Mouse (Mus musculus) lung, postnatal 25 days (tissue): ENCODE measurements at regions not wholly inside any gene's neighbourhood (a gene's known extent, or its start where the extent isn't known, plus 50 kb on each side); places are given as distances from the start of the nearest gene placed in this dataset.

Experiments used
- DNase-seq: peaks from one replicate; pipeline ENCODE4 v3.0.0; 2022; ENCODE audit warnings: low spot score

DNA sequence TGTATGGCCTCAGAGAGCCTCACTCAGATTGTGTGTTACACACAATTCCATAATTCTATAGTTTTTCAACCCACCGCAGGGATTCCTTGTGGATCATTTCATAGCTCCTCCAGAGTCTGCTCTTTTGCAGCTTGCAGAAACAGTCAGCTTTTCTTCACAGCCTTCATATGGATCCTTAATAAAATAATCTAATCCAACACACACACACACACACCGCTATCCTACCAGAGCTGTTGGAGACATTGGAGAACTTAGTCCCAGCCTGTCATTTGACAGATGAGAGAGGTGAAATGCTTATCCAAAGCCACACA, 71.2 kb upstream of the Foxo1 start:
- no peak for DNase-seq

DNA sequence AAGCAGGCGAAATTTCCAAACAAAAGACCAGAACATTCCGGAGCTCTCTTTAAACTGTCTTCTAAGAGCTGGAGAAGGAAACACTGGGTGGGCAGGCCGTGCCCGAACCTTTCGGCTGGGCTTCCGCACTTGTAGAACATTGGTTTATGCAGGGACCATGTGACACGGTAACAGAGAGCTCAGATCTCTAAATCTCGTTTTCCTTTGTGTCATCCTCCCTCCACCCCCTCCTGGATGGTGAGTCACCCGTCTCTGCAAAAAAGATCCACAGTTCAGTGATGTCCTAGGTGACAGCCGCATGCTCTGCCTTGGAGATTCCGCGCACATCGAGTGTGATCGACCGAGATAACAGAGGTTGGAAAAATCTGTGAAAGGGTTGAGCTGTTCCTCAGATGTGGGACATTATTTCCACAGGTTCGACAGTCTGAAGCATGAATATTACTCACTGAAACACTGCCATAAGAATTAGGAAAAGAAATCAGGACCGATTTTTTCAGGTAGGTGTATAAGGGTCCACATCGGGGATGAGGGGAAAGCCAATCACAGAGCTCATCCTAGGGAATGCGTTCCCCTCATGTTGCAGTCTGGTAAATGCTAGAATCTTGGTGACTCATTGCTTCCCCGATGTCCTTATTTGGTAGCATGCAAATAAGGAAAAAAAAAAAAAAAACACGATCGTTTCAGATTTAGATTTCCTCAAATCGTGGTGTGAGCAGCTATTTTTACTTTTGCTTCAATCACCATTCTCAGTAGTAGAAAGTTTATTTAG, 70.0 kb upstream of the Foxo1 start:
- peak; percentile 71 for DNase-seq

DNA sequence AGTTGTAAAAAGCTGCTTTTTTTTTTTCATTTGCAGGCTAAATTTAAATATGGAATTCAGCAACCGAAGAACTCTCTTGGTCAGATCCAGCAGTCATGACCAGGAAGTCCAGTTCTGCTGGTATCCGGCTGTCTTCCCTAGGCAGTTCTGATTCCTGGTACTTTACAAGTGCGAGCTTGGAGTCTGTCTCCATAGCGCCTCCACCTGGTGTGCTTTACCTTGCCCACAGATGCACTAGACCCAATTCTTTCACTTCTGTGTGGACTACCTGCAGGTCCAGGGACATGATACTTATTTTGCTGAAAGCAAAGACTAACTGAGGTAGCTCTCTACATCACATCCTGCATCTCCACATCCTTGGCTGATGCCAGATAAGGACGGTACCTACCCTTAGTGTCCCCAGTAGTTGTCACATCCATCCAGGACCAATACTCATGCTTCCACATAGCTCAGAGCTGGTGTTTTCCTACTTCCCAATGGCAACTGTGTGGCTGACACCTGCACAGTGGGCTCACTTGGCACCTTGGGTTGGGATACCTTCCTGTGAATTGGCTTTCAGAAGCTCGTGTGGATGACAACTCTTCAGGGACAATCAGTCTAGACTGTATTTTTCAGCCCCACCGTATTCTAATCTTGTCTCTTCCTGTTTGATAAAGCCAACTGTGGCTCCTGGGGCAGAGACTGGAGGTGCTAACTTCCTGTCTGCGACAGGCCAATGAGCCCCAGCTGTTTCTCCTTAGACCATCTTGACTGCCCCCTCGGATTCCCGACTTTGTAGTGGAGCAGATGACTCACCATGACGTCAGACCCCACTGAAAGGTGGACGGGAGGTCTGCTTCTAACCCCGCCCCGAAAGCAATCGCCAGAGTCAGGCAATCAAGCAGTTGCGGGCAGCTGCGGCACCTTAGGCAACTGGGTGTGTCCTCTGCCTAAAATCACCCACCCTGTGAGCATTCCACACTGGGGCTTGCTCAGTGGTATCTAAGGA, 69.1 kb upstream of the Foxo1 start:
- peak; percentile 24 for DNase-seq

DNA sequence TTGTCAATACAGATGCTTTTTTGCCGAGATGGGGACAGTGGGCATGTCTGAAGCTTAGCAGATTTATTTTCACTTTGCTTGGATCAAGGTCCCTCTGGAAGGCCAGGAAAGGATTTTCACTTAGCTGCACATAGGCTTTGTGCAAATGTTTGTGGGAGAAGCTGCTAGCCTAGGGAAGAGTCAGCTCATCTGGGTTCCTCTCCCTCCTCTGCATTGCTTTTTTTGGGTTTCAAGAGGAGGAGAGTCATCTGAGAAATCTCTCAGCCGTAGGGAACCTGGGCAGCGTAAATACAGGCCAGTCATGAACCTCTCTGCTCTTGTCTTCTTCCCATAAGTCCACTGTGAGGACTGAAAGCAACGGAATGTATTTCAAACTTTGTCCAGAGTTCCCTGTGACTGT, 68.0 kb upstream of the Foxo1 start:
- DNase-seq = no peak

DNA sequence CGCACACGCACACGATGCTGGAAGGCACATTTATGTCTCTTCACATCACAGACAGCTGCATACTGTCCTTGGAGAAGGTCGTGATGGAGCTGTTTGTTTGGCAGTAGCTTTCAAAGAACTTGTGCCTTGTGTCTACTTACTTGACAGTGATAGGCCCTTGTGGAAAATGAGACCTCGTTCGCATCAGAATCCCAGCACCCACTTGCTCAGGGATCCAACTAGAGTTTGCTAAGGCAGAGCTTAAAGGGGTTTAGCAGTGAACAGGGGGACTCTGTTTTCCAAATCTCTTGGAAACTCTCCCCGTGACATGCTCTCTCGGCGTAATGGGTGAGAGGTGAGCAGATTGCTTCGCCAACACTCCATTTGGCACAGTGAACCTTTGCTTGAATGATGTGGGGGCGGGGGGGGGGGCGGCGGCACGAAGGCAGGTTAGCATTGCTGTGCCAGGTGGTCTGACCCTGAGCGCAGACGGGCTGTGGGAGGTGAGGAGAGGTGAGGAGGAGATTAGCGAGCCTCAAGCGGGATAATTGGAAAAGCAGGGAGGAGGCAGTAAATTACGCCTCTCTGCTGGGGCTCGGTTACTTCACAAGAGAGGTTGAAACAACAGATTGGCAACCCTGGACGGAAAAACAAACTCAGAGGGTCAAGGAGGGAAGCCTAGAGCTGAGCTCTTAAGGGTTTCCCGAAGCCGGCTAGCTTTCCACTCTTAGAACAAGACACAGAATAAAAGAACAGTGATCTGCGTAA, 57.4 kb upstream of the Foxo1 start:
- peak; percentile 53 for DNase-seq

DNA sequence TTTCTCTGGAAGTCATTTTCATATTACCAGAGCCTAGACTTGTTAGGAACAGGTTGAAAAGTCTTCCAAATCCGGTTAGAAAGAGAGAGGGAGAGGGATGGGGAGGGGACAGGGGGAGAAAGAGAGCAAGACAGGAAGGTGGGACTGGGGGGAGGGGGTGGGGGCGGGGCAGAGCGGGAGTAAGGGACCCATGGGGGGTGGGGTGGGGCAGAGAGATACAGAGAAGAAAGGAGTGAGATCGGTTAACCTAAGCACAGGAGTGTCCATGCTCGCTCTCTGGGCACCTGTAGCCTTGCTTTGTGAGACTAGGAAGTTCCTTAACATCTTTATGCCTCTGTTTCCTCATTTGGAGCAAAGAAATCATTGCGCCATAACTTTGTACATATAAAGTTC, 56.8 kb upstream of the Foxo1 start:
- no peak for DNase-seq

DNA sequence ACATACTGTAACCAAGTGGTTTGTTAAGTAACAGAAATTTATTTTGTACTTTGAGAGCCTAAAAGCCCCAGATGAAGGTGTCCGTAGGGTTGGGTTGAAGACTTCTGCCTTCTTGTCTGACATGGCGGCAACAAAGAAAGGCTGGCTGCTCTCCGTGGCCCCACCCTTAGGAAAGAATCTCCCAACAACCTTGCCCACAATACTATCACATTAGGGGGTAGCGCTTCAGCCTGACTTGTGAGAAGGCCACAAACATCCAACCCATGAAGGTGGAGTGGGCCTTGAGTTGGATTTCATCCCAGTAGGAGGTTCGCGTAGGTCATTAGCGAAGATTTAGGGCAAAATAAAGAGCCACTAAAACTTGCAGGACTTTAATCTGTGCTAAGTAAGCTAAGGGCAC, 54.0 kb upstream of the Foxo1 start:
- DNase-seq = no peak

DNA sequence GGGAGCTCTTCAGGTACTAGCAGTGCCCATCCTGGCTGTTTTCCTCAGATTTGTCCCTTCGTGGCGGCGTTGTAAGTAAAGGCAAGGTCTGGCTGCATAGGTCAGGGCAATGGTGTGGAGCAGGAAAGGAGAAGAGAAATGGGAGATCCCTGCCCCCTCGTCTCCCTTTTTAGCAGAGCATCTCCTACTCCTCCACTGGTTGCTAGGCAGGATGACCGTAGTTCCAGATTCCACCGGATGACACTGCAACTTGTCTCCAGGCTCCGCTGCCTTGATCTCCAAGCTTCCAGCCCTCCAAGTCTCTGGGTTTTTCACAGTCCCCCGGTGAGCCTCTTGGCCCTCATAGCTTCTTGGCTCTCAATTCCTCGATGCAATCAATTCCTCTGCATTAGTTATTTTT, 53.1 kb upstream of the Foxo1 start:
- DNase-seq = no peak
